Mouse (Mus musculus) brain, embryonic 14.5 days (tissue): ENCODE results near the gene C1qtnf9. TPM values are rescaled to one million over a fixed set of nuclear protein-coding genes. Genes with fewer than 3 reads are reported as not detected.
A peak's percentile ranks its signal among the peaks of the same experiment; 100 is the strongest.

Experiments
- DNase-seq: peaks from one replicate; pipeline ENCODE4 v3.0.0-alpha.2; 2011; ENCODE audit warnings: low read depth
- CTCF ChIP-seq: fragments of 200-500 bp; IDR thresholded peaks from 2 replicates; pipeline ENCODE4 v1.5.1; 2012; ENCODE audit warnings: inconsistent platforms, mild to moderate bottlenecking, moderate library complexity, borderline replicate concordance; ENCODE audit not compliant: insufficient read depth, insufficient read length; ENCODE audit errors: extremely low read depth
- POLR2A ChIP-seq: fragments of 200-500 bp; IDR thresholded peaks from 2 replicates; pipeline ENCODE4 v1.6.1; 2012; ENCODE audit warnings: mild to moderate bottlenecking, inconsistent platforms, borderline replicate concordance; ENCODE audit not compliant: poor library complexity, insufficient read depth, insufficient read length, severe bottlenecking; ENCODE audit errors: extremely low read depth
- polyA plus RNA-seq: library from polyadenylated mRNA; depleted of rRNA; stranded (reverse); fragments of >200 nt; gene quantifications from 2 replicates; pipeline ENCODE4 v1.2.3, GENCODE M21; 2012

C1qtnf9 gene
- polyA plus RNA-seq, 1 experiment = 0.33 TPM

GRCm38 (mm10) chr14:60756271-60756670 is 11.7 kb upstream of the C1qtnf9 start:
- no peak for DNase-seq
- TF ChIP-seq CTCF = no peak
- TF ChIP-seq POLR2A = no peak

GRCm38 (mm10) chr14:60757265-60757664 is 10.7 kb upstream of the C1qtnf9 start:
- DNase-seq = no peak
- TF ChIP-seq POLR2A (no peak), CTCF (no peak)

- TF ChIP-seq POLR2A (no peak), CTCF (no peak)
These were observed 10.2 kb upstream of the C1qtnf9 start for GRCm38 (mm10) chr14:60757722-60758121.

GRCm38 (mm10) chr14:60759097-60759496 is 8.8 kb upstream of the C1qtnf9 start:
- TF ChIP-seq POLR2A (no peak), CTCF (no peak)
- no peak for DNase-seq

More at GRCm38 (mm10) chr14:60757722-60758121, 10.2 kb upstream of the C1qtnf9 start:
- no peak for DNase-seq

GRCm38 (mm10) chr14:60761801-60762200 is 6.1 kb upstream of the C1qtnf9 start:
- no peak for TF ChIP-seq CTCF
- no peak for TF ChIP-seq POLR2A
- DNase-seq = no peak

GRCm38 (mm10) chr14:60762754-60763153 is 5.2 kb upstream of the C1qtnf9 start:
- TF ChIP-seq POLR2A (no peak), CTCF (no peak)
- DNase-seq = no peak

- TF ChIP-seq POLR2A (no peak), CTCF (no peak)
- DNase-seq = no peak
These were observed 4.2 kb upstream of the C1qtnf9 start for GRCm38 (mm10) chr14:60763746-60764145.

GRCm38 (mm10) chr14:60764526-60764925 is 3.4 kb upstream of the C1qtnf9 start:
- DNase-seq = no peak
- no peak for TF ChIP-seq CTCF
- no peak for TF ChIP-seq POLR2A

GRCm38 (mm10) chr14:60765025-60765424 is 2.9 kb upstream of the C1qtnf9 start:
- TF ChIP-seq CTCF = no peak
- TF ChIP-seq POLR2A = no peak
- no peak for DNase-seq

GRCm38 (mm10) chr14:60769340-60769739 is 1.4 kb downstream of the C1qtnf9 start:
- peak; percentile 23; the same call in 1 of the 2 replicates for TF ChIP-seq CTCF
- no peak for TF ChIP-seq POLR2A
- DNase-seq = peak; percentile 35

- TF ChIP-seq CTCF (no peak), POLR2A (no peak)
- DNase-seq = no peak
These were observed 2.7 kb downstream of the C1qtnf9 start for GRCm38 (mm10) chr14:60770594-60770993.

GRCm38 (mm10) chr14:60771057-60771456 is 3.1 kb downstream of the C1qtnf9 start:
- TF ChIP-seq CTCF = peak; percentile 74
- TF ChIP-seq POLR2A = no peak
- DNase-seq = peak; percentile 84

- TF ChIP-seq POLR2A (no peak), CTCF (peak; percentile 17; the same call in 1 of the 2 replicates)
- DNase-seq = no peak
These were observed 5.5 kb downstream of the C1qtnf9 start for GRCm38 (mm10) chr14:60773476-60773875.

- no peak for TF ChIP-seq CTCF
- no peak for TF ChIP-seq POLR2A
- DNase-seq = no peak
These were observed 8.6 kb downstream of the C1qtnf9 start for GRCm38 (mm10) chr14:60776521-60776920.

GRCm38 (mm10) chr14:60777485-60777919 is 9.6 kb downstream of the C1qtnf9 start:
- TF ChIP-seq CTCF = no peak
- DNase-seq = no peak

- DNase-seq = no peak
- no peak for TF ChIP-seq POLR2A
- TF ChIP-seq CTCF = no peak
These were observed 11.3 kb downstream of the C1qtnf9 start for GRCm38 (mm10) chr14:60779198-60779597.
